Mouse (Mus musculus): ENCODE measurements around the gene Mamdc4.

DNA sequence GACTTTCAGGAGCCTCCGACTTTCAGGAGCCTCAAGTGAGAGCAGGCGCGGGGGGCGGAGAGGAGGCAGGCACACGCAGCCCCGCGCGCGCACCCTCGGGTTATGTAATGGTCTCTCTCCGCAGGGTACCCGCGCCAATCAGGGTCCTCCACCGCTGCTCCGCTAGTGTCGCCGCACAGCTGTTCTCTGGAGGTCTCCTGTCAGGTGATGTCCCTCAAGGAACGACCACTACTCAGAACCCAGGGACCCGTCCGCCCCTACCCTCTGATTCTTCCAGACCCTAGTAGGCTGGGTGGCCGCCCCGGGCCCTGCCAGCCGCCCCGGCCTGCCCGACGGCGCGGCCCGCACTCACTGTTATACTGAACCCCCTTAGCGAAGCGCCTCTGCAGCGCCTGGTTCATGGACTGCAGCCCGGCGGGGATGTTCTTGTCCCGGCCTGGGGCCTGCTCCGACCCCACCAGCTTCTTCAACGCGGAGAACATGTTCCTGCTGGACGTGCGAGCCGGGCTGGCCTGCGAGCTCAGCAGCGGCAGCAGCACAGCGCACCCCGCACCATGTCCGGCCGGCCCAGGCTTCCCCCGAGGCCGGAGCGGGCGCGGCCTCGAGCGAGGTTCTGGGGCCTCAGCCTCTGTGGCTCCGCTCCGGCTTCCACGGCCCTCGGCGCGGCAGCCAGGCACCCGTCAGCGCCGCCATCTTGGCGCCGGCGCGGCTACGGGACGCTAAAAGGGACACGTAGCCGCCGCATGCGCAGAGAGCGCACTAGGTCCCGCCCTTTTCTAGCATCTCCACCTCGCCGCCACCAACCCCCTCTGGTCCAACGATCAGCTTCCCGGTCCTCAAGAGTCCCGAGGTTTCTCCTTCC lies 33.3 kb upstream of the Mamdc4 start, which contains the start of gene Rabl6:
- TF ChIP-seq MYOG (IDR thresholded peaks at IDR 0.05; ENCODE audit: control insufficient read depth in 1 of 3, insufficient read depth in 1 of 3, insufficient read length in 2 of 3, low read depth in 2 of 3), result peak in 2 of 3 experiments; percentile 4 to 22
- peak; percentile 98 for TF ChIP-seq POLR2A (IDR thresholded peaks at IDR 0.05; ENCODE audit: insufficient read length, low read depth)
- TF ChIP-seq E2F4 (IDR thresholded peaks at IDR 0.05; ENCODE audit: insufficient read depth), result peak; percentile 5
- TF ChIP-seq POLR2AphosphoS2 (IDR thresholded peaks at IDR 0.05; ENCODE audit: insufficient read length, low read depth), result peak; percentile 91
- TF ChIP-seq CEBPB (IDR thresholded peaks at IDR 0.05; ENCODE audit: insufficient read depth, poor library complexity, severe bottlenecking), result no peak
- no peak for TF ChIP-seq TCF3 (IDR thresholded peaks at IDR 0.05; ENCODE audit: insufficient read length, low read depth)
- no peak for TF ChIP-seq MAX (IDR thresholded peaks at IDR 0.05; ENCODE audit: low read depth)
- TF ChIP-seq MYOD1 (IDR thresholded peaks at IDR 0.05; ENCODE audit: control insufficient read depth in 1 of 3, insufficient read length in 2 of 3, low read depth in 2 of 3), result peak in 1 of 3 experiments; percentile 48
